Mouse (Mus musculus) right cerebral cortex, adult 18-20 months (tissue): ENCODE measurements around the gene Pde11a.

Source experiments
- DNase-seq: peaks from one replicate; pipeline ENCODE4 v3.0.0; 2022; ENCODE audit warnings: mixed read lengths

The Pde11a gene

GRCm38 (mm10) chr2:76088413-76088812 is 250.2 kb downstream of the Pde11a start:
- no peak for DNase-seq

DNA sequence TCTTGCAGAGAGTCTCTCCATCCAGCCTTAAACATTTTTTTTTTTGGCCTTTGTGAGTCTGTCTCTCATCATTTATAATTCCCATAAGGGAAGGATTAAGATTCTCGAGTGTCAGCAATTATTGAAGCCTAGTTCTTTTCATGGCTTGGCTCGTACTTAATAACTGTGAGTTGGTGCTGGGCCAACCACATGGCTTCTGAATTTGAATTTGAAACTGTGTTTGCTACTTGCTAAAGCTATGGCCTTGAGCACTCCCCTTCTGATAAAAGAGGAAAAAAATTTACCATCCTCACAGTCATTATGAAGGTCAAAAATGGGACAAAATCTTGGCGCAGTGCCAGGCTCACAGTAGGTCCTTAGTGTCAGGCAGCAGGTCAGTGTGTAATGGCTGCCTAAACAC is 251.4 kb downstream of the Pde11a start:
- DNase-seq = no peak

DNA sequence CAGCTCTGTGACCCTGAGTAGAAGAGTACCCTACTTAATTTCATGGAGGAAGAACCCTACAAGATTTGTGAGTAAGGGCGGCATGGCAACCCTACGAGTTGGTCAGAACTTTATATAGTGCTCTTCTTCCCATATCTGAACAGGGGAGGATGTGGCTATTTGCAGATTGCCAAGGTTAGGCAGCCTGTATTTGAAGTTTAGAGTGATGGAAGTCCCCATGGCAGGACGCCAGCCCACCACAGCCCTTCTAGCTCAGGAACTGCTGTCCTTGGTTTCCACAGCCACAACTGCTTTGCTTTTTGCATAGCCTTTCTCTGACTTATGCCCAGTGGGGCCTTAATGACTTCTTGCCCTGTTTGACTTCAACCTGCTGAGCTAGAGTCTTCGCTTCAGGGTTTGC is 253.6 kb downstream of the Pde11a start:
- DNase-seq = no peak

DNA sequence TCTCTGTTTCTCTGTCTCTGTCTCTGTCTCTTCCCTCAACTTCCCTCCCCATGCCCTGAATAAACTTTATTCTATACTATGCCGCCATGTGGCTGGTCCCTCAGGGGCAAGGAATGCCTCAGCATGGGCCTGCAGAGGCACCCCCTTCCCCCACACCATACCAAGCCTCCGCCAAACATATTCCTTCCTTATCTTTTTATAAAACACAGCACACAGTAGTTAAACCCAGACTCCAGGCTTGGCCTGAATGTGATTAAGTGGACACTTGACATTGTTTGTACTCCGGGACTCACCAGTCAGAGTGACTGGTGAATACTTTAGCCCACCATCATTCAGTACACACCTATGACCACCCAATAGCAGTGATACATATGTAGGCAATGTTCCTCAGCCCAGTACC is 254.7 kb downstream of the Pde11a start:
- DNase-seq = no peak

DNA sequence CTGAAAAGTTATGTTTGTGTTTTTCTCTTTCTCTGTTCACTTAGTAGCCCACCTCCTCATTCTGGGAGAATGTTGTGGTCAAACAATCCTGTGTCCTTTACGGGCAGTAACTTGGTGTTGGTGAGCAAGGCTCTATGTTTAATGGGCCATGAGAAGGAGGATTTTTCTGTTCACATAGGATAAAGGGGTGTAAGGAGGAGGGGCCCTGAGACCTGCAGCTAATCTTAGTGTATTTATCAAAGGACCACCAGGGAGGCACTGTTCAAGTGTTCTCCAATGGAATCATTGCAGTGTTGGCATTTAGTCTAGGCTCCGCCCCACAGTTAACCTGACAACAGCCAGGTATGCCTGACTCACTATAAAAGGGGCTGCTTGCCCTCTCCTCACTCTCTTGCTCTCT is 255.2 kb downstream of the Pde11a start:
- no peak for DNase-seq

DNA sequence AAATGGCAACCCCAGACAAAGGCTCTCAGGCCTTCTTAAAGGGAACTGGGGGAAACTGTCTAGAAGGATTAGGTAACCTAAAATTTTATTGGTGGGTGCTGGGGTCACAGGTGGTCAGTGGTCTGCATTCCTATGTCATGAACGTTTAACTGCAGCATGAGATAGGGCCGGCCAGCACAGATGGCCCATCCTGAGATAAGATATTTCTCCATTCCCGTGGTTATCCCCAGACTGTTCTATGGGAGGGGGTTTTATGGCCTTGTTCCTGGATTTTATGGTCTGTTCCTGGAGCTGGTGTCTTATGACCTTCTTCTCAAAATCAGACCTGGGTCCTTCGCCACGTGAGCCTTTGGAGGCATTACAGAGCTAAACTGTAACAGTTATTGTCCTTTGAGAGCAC is 256.6 kb downstream of the Pde11a start:
- no peak for DNase-seq

- no peak for DNase-seq
Observed at GRCm38 (mm10) chr2:76080549-76080948, 258.0 kb downstream of the Pde11a start.

DNA sequence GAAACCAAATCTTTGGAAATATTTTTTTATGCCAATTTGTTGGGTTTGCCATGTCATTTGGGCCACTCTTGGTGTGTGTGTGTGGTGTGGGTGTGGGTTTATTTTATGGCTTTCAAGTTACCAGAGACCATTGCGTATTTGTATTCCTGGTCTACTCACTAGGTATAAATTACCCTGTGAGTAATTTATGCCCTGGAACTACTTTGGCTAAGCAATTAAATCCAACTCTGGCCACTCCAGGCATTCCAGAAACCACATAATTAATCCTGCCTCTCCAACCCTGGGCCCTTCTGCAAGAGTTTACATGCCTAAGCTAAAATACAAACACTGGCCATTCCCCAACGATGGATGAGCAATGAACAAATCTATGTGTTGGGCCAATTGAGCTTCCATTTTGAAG is 261.7 kb downstream of the Pde11a start:
- DNase-seq = no peak

DNA sequence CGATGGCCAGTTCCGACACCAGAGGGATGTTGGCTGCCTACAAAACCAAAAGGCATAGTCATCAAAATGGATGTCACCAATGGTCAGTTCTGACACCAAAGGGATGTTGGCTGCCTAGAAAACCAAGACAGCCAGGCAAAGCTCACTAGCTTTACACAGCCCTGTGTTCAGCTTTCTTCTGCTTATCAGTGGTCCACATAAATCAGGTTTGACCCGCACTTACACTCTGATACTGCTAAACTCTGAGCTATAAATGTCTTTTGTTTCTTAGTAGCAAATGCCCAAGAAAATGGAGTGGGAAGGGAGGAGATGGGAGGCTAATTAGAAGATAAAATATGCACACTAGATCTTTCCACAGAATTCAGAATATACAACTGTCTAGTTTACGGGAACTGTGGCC is 262.5 kb downstream of the Pde11a start:
- no peak for DNase-seq

DNA sequence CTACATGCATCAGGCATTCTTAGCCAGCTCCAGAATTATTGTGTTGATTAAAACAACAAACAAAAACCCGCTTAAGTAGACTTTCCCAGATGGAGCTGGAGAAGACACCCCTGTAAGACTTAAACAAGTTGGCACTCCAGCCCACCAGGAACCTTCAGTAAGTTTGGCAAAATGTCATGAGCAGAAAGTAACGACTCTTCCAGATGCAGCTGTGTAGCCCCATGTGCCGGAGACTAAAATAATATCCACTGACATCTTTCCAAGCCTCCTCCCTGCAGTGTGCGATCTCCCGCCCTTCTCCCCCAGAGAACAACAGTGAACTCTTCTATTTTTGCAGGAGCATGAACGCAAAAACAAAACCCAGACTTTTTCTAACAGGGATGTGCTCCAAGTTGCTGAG is 265.5 kb downstream of the Pde11a start:
- no peak for DNase-seq

GRCm38 (mm10) chr2:76070432-76071306 is 267.9 kb downstream of the Pde11a start:
- peak; percentile 49 for DNase-seq

DNA sequence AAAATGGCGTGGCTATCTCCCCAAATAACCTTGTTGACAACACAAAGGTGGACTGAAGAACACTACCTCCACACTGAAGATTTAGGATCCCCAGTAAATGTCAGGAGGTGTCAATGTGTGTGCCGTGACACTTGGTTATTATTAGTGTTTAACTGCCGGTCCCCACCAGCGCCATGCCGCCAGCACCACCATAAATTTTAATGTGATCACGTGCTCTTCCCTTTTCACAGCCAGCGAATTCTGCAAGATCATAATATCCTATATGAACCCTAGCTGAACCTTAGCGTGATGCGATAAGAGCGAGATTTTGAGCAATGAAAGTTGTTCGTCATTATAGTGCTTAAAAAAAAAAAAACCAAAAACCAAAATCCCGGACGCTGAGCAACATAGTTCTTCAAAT is 269.3 kb downstream of the Pde11a start:
- DNase-seq = no peak

DNA sequence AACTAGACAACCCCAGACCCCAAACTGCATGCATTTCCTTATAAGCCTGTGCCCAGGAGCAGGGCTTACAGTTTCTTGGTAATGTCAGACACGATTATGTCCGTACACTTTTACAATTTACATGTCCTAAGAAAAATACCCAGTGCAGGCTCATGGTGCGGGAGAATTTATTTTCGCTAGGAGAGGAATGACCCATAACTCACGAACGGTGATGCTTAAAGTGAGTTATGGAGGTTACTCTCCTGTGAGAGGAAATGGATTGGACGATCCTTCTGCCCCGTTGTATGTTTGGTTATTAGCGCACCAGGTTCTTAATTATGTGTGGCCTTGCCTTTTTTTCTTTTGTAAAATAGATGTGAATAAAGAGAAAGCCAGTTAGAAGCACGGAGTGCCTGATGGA is 270.4 kb downstream of the Pde11a start:
- DNase-seq = no peak

GRCm38 (mm10) chr2:76067144-76067543 is 271.4 kb downstream of the Pde11a start:
- no peak for DNase-seq

- DNase-seq = no peak
Observed at GRCm38 (mm10) chr2:76065292-76065691, 273.3 kb downstream of the Pde11a start.

GRCm38 (mm10) chr2:76064078-76064477 is 274.5 kb downstream of the Pde11a start:
- peak; percentile 32 for DNase-seq

DNA sequence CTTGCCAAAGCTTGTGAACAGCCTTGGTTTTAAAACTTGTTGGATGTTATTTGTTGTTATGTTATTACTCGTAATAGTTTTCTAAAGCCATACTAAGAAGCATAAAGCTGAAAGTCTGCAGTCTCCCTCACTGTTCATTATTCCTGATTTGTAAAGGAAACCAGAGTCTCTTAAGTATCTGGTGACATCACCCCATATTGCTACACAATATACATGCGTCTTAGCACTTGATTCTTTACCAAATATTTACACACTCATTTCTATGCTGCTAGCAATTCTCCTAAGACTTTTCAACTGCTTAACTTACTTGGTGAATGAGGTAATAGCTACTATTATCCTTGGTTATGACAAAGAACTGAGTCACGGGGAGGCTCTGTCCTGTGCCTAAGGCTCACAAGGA is 278.4 kb downstream of the Pde11a start:
- DNase-seq = no peak

GRCm38 (mm10) chr2:76059595-76059994 is 279.0 kb downstream of the Pde11a start:
- DNase-seq = no peak

DNA sequence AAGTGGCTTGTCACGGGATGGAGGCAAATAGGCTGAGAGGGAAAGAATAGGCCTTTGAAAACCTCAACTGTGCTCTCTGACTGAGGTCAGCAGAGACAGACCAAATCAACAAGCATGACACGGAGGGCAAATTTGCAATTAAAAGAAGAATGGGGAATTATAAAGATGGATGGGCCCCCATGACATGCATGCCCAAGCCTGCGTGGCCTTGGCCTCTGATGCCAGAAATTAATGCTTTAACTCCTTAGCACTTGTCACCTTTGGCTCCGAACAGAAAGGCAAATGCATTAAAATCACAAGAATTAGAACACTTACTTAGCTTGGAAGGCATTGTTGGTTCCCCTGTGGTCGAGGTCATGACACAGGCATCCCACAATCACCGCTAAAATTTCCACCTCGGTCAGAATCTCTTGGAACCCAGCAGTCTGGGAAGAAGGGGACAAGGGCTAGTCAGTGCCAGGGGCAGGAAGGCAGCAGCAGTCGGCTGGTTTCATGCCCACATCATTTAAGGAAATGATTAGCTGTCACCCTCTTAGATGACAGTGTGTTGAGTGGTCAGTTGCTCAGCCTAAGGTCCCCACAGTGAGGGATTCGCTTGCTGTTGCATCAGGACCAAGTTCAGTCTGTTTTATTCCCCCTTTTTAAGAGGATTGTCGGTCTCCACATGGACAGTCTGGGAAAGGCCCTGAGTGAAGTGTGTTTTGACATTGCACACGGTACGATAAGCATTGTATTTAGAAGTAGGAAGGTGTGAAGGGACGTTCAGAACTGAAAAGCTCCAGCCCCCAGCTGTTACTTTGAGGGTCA is 279.7 kb downstream of the Pde11a start:
- no peak for DNase-seq

DNA sequence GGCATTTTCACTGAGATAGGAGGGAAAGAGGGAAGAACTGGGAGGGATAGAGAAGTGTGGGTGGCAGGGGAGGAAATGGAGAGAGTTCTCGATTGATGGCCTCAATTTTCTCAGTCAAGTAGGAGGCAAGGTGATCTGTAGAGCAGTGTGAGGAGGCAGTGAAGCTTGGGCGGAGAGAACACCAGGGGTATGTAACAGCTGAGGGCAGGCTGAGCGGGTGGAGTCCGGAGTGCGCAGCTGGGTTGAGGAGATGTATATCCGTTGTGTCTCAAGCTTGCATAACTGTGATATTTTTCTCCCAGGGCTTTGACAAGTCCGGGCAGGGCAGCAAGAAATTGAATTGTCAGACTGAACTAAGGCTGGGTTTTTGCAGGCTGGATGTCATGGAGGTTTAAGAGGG is 281.0 kb downstream of the Pde11a start:
- no peak for DNase-seq

DNA sequence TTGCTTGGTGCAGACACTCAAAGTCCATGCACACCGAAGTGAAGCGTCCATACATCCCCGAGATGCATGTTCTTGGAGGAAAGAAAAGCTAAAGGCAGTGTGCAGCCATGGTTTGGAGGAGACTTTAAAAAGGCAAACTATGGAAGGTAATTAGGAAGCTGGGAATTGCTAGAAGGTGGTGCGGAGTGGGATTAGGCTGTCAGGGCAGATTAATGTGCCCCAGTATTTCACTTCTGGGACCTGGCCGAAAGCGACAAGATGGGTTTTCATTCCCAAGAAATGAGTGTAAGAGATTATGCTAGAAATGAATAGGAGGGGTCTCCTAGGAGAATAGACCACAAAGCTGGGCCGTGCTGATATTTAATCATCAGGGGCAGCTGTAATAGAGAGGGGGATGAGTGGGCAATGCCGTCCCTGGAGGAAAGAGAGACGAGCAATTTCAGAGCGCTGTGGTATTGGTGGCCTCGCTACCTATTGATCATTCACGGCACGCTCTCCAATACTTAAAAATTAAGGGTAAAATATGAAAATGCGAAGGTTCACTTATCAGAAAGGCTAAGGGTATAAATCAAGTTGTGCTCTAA is 284.7 kb downstream of the Pde11a start:
- DNase-seq = no peak

DNA sequence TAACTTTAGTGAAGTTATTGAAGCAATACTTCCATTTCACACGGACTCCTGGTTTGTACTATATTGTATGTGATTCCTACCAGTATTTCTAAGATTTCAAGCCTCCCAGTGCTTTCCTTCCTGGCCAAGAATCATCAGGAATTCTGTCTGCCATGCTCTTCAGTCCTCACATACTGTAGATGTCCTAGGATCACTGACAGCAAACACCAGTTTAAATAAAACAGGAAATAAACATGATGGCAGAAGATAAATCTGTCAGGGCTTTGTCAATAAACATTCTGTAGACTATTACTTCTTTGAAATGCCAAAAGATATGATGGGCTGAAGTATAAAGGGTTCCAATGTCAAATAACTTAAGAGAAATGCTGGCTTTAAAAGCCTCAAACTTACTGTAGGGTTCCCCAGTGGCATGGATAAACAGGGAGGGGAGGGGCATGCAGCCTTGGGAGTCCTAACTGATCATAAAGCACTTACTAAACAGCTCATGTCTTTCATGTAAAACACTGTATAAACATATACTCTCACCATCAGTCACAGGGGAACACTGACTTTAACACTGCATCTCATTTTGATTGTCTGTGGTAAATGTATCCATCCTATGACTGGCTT is 285.6 kb downstream of the Pde11a start:
- DNase-seq = no peak

DNA sequence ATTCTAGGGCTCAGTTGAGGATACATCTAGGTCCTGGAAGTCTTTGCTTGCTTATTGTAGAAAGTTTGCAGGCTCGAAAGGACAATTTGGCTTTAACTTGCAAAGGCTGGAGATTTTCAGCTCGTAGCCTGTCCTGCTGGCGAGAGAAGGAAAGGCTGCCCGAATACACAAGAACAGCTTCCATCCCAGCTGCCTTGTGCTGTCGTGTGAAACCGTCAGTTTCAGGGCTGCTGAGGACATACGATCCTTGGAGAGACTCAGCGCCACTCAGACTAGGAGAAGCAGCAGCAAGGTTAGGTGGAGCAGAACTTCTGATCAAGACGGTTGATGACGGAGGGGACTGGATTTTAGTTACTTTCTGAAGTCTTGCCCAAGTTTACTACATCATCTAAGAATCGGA is 287.2 kb downstream of the Pde11a start:
- DNase-seq = no peak
